Mouse (Mus musculus): Measurements from ENCODE around the gene Lta.

The Lta gene

DNA sequence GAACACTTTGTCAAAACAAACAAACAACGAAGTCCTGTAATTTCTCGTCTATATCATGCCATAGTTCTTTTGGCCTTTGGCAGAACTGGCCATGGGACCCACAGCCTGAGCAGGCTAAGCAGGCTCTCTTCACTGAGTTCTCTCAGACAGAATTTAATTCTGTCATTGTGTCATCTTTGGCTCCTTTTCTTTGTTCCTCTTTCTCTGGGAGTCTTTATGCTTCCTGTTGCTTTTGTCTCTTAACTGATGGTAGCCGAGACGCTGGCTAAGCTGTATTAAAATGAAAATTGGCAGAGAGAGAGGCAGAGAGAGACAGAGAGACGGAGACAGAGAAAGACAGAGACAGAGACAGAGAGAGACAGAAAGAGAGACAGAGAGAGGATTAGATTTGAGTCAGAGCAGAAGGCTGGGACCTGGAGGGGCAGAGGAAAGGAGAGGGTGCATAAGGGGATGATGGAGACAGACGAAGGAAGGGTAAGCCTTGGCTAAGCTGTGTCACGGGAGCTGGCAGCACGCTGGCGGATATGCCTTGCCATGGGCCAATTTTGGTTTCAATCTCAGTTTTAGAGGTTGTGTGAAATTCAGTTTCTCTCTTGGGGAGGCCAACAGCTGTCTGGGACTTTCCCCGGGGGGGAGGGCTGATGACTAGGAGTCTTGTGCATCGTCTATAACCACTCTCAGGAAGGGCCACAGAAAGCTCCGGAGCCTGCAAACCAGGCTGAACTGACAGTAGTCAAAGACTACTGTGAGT, 4.8 kb upstream of the Lta start:
- DNase-seq (ENCODE audit: low spot score) = no peak

GRCm38 (mm10) chr17:35205380-35205769, 224 bp upstream of the Lta start:
- no peak for DNase-seq (ENCODE audit: low spot score)

GRCm38 (mm10) chr17:35202442-35202841, 2.7 kb downstream of the Lta start:
- DNase-seq (ENCODE audit: low spot score) = no peak

GRCm38 (mm10) chr17:35201787-35202186, 3.4 kb downstream of the Lta start, which contains the start of gene Tnf:
Tnf (minus strand) TSS chr17:35202007.
- no peak for DNase-seq (ENCODE audit: low spot score)

- DNase-seq (ENCODE audit: low spot score) = no peak
Observed at GRCm38 (mm10) chr17:35201128-35201527, 4.0 kb downstream of the Lta start.

- DNase-seq (ENCODE audit: low spot score) = no peak
Observed at GRCm38 (mm10) chr17:35200398-35200797, 4.8 kb downstream of the Lta start.

DNA sequence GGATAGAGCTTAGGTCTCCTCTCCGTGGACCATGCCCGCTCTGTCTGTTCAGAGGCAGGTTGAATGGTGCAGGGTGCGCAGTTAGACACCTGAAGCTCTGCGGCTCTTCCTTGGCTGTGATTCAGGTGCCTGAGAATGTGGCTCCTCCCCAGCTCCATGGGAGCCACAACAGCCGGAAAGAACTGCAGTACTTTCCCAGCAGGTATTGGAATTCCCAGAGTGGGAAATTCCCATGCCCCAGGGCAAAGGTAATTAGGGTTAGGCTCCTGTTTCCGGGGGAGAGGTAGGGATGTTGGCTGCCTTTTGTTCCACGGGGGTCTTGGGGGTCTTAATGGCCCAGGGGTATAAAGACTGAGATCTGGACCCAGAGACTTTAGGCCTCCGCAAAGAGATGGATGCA, 6.2 kb downstream of the Lta start:
- no peak for DNase-seq (ENCODE audit: low spot score)

- no peak for DNase-seq (ENCODE audit: low spot score)
Observed at GRCm38 (mm10) chr17:35198029-35198428, 7.1 kb downstream of the Lta start.

GRCm38 (mm10) chr17:35197126-35197525, 8.0 kb downstream of the Lta start:
- no peak for DNase-seq (ENCODE audit: low spot score)

DNA sequence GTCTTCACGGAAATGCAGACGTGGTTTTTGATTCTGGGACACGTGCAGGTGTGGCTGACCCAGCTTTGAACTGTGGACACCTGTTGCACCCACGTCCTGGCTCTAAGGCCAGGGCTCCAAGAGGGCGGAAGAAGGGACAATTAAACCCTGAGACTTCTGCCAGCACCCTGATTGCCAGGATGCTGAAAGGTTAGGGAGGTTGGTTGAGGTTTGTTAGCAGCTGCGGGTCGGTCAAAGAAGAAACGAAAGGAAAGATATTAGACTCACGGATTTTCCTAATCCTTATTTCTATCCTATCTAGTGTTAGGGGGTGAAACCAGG, 8.9 kb downstream of the Lta start:
- DNase-seq (ENCODE audit: low spot score) = no peak

DNA sequence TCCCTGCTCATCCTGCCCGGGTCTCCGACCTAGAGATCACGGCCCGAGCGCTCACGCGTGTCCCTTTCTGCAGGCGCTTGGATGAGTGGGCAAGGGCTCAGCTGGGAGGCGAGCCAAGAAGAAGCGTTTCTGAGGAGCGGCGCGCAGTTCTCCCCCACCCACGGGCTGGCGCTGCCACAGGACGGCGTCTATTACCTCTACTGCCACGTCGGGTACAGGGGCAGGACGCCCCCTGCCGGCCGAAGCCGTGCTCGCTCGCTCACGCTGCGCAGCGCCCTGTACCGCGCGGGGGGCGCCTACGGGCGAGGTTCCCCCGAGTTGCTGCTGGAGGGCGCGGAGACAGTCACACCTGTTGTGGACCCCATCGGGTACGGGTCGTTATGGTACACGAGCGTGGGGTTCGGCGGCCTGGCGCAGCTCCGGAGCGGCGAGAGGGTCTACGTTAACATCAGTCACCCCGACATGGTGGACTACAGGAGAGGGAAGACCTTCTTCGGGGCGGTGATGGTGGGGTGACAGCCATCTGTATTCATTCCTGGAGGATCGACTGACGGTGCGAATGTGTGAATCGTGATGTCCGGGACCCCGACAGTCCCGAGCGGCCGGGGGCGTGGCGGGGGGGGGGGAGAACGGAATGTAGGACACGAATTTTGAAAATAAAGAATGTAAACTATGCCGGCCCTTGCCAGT, 9.4 kb downstream of the Lta start:
- DNase-seq (ENCODE audit: low spot score) = peak; percentile 82

GRCm38 (mm10) chr17:35194844-35195630, 10.1 kb downstream of the Lta start:
- no peak for DNase-seq (ENCODE audit: low spot score)

GRCm38 (mm10) chr17:35193881-35194843, 11.0 kb downstream of the Lta start, which contains the start of gene Ltb:
Ltb (plus strand) TSS chr17:35194439.
- DNase-seq (ENCODE audit: low spot score) = peak; percentile 40

GRCm38 (mm10) chr17:35192924-35193323, 12.2 kb downstream of the Lta start:
- no peak for DNase-seq (ENCODE audit: low spot score)

DNA sequence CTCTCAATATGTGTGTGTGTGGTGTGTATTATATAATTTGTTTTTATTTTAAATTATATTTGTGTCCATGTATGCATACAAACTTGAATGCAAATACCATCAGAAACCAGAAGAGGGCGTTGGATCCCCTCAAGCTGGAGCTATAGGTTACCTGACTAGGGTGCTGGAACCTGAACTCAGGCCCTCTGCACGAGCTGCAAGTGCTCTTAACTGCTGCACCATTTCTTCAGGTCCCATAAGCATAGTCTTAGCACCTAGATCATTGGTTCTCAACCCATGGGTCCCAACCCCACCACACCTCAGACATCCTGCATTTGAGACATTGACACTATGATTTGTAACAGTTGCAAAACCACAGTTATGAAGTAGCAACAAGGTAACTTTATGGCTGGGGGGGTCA, 13.4 kb downstream of the Lta start:
- DNase-seq (ENCODE audit: low spot score) = no peak

GRCm38 (mm10) chr17:35190096-35190495, 15.1 kb downstream of the Lta start:
- DNase-seq (ENCODE audit: low spot score) = no peak

- DNase-seq (ENCODE audit: low spot score) = no peak
Observed at GRCm38 (mm10) chr17:35189186-35189585, 16.0 kb downstream of the Lta start.

GRCm38 (mm10) chr17:35187959-35188610, 17.1 kb downstream of the Lta start, which contains the start of gene Lst1:
Lst1 (minus strand) TSS chr17:35188439.
- no peak for DNase-seq (ENCODE audit: low spot score)

DNA sequence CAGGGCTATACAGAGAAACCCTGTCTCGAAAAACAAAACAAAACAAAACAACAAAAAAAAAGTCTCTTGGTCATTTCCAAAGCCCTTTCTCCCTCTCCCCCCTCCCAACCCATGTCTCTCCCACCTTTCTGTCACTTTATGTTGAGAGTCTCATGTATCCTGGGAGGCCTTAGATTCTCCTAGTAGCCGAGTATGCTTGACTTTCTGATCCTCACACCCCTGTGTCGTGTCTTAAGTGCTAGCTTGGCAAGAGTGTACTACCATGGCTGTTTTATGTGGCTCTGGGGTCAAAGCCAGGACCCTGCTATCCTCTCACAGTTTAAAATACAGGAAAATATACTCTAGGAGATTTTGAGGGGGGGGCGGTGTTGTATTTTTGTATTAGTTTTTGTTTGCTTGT, 17.8 kb downstream of the Lta start:
- DNase-seq (ENCODE audit: low spot score) = no peak

GRCm38 (mm10) chr17:35186681-35187080, 18.5 kb downstream of the Lta start:
- DNase-seq (ENCODE audit: low spot score) = peak; percentile 59
